Mouse (Mus musculus): ENCODE measurements around the gene C9. TPM values are rescaled to one million over a fixed set of nuclear protein-coding genes. Genes with fewer than 3 reads are reported as not detected.

C9 gene
- total RNA-seq (2014; rRNA removed) (not detected in 2 replicates), polyA plus RNA-seq (2015; fragmentation: Nextera tagmentation; extraction: Ambion mirVana) (not detected in 2 replicates)

GRCm38 (mm10) chr15:6445135-6445534, at the start of gene C9:
Gene C9 (plus strand): TSS chr15:6445327.
- no peak within 1 kb of the TSS for H3K27ac ChIP-seq
- H3K4me1 ChIP-seq (ENCODE audit: insufficient read depth, low read length) = peaks cover 3% of the 10 kb centered on the region; the same call in 1 of the 2 replicates
- DNase-seq (ENCODE audit: low spot score) (no peak), ATAC-seq (no peak)
- H3K9ac ChIP-seq (replicated peaks; ENCODE audit: low read length) = no peak within 1 kb of the TSS
- WGBS = 76% methylated on average over 2 of the region's 2 CpGs
- no peak within 1 kb of the TSS for H3K4me3 ChIP-seq (ENCODE audit: low read length)
- no peak within 1 kb of the TSS for H3K4me2 ChIP-seq (ENCODE audit: low read depth, low read length)
- no peaks in the 10 kb centered on the region for H3K27me3 ChIP-seq (ENCODE audit: insufficient read depth, low read length)
- TF ChIP-seq CTCF (IDR thresholded peaks at IDR 0.05; ENCODE audit: low read depth) = no peak
- H3K9me3 ChIP-seq (ENCODE audit: low read length) = no peaks in the 10 kb centered on the region
- no peaks in the 10 kb centered on the region for H3K36me3 ChIP-seq (ENCODE audit: insufficient read depth, low read length)

DNA sequence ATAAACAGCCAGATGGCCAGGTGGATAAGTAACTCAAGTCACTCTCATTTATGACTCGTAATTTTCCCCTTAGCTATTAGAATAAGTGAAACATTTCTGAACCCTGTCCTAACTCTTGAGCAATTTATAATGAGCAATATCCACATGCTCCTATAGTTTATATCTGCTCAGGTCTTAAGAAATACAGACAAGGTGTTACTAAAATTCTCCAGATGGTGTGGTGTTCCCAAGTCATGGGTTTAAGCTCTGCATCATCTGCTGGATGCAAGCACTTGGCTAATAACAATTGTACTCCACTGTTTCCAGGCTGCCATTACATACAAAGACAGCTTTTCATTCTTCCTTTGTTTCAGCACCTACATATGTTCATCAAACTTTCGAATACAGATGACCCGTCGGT, 46.9 kb upstream of the C9 start:
- Histone ChIP-seq H3K4me2 (ENCODE audit: low read depth, low read length) (no peak overlapping the region), H3K27me3 (ENCODE audit: insufficient read depth, low read length) (no peaks in the 10 kb centered on the region), H3K4me3 (ENCODE audit: low read length) (no peak overlapping the region), H3K27ac (no peak overlapping the region), H3K9ac (replicated peaks; ENCODE audit: low read length) (no peak overlapping the region), H3K4me1 (ENCODE audit: insufficient read depth, low read length) (no peaks in the 10 kb centered on the region), H3K36me3 (ENCODE audit: insufficient read depth, low read length) (no peaks in the 10 kb centered on the region), H3K9me3 (ENCODE audit: low read length) (no peaks in the 10 kb centered on the region)
- TF ChIP-seq CTCF (IDR thresholded peaks at IDR 0.05; ENCODE audit: low read depth) = no peak
- DNase-seq (ENCODE audit: low spot score) = no peak
- WGBS = 89% methylated on average over 4 of the region's 4 CpGs
- ATAC-seq = no peak

- Histone ChIP-seq H3K4me2 (ENCODE audit: low read depth, low read length) (no peak overlapping the region), H3K4me1 (ENCODE audit: insufficient read depth, low read length) (no peaks in the 10 kb centered on the region), H3K36me3 (ENCODE audit: insufficient read depth, low read length) (no peaks in the 10 kb centered on the region), H3K27ac (no peak overlapping the region), H3K27me3 (ENCODE audit: insufficient read depth, low read length) (no peaks in the 10 kb centered on the region), H3K9me3 (ENCODE audit: low read length) (no peaks in the 10 kb centered on the region), H3K9ac (replicated peaks; ENCODE audit: low read length) (no peak overlapping the region), H3K4me3 (ENCODE audit: low read length) (no peak overlapping the region)
- DNase-seq (ENCODE audit: low spot score) = no peak
- TF ChIP-seq CTCF (IDR thresholded peaks at IDR 0.05; ENCODE audit: low read depth) = no peak
- WGBS = 87% methylated on average over 6 of the region's 6 CpGs
- ATAC-seq = no peak
Observed at GRCm38 (mm10) chr15:6398881-6399280, 46.2 kb upstream of the C9 start.

GRCm38 (mm10) chr15:6400115-6400514, 45.0 kb upstream of the C9 start:
- ATAC-seq (no peak), DNase-seq (ENCODE audit: low spot score) (no peak)
- Histone ChIP-seq H3K4me3 (ENCODE audit: low read length) (no peak overlapping the region), H3K9ac (replicated peaks; ENCODE audit: low read length) (no peak overlapping the region), H3K9me3 (ENCODE audit: low read length) (no peaks in the 10 kb centered on the region), H3K4me1 (ENCODE audit: insufficient read depth, low read length) (no peaks in the 10 kb centered on the region), H3K27ac (no peak overlapping the region), H3K4me2 (ENCODE audit: low read depth, low read length) (no peak overlapping the region), H3K36me3 (ENCODE audit: insufficient read depth, low read length) (no peaks in the 10 kb centered on the region), H3K27me3 (ENCODE audit: insufficient read depth, low read length) (no peaks in the 10 kb centered on the region)
- WGBS = 87% methylated on average over 8 of the region's 8 CpGs
- TF ChIP-seq CTCF (IDR thresholded peaks at IDR 0.05; ENCODE audit: low read depth) = no peak

- ATAC-seq (no peak), DNase-seq (ENCODE audit: low spot score) (no peak)
- 83% methylated on average over 2 of the region's 2 CpGs for WGBS
- Histone ChIP-seq H3K4me3 (ENCODE audit: low read length) (no peak overlapping the region), H3K9ac (replicated peaks; ENCODE audit: low read length) (no peak overlapping the region), H3K9me3 (ENCODE audit: low read length) (no peaks in the 10 kb centered on the region), H3K27ac (no peak overlapping the region), H3K36me3 (ENCODE audit: insufficient read depth, low read length) (no peaks in the 10 kb centered on the region), H3K4me2 (ENCODE audit: low read depth, low read length) (no peak overlapping the region), H3K27me3 (ENCODE audit: insufficient read depth, low read length) (no peaks in the 10 kb centered on the region), H3K4me1 (ENCODE audit: insufficient read depth, low read length) (no peaks in the 10 kb centered on the region)
- TF ChIP-seq CTCF (IDR thresholded peaks at IDR 0.05; ENCODE audit: low read depth) = no peak
Observed at GRCm38 (mm10) chr15:6402433-6402832, 42.7 kb upstream of the C9 start.

GRCm38 (mm10) chr15:6404172-6404571, 41.0 kb upstream of the C9 start:
- Histone ChIP-seq H3K4me3 (ENCODE audit: low read length) (no peak overlapping the region), H3K27me3 (ENCODE audit: insufficient read depth, low read length) (no peaks in the 10 kb centered on the region), H3K27ac (no peak overlapping the region), H3K4me2 (ENCODE audit: low read depth, low read length) (no peak overlapping the region), H3K9me3 (ENCODE audit: low read length) (no peaks in the 10 kb centered on the region), H3K9ac (replicated peaks; ENCODE audit: low read length) (no peak overlapping the region), H3K36me3 (ENCODE audit: insufficient read depth, low read length) (no peaks in the 10 kb centered on the region), H3K4me1 (ENCODE audit: insufficient read depth, low read length) (no peaks in the 10 kb centered on the region)
- 84% methylated on average over 5 of the region's 5 CpGs for WGBS
- no peak for DNase-seq (ENCODE audit: low spot score)
- no peak for ATAC-seq
- no peak for TF ChIP-seq CTCF (IDR thresholded peaks at IDR 0.05; ENCODE audit: low read depth)

GRCm38 (mm10) chr15:6406771-6407170, 38.4 kb upstream of the C9 start:
- TF ChIP-seq CTCF (IDR thresholded peaks at IDR 0.05; ENCODE audit: low read depth) = no peak
- DNase-seq (ENCODE audit: low spot score) (no peak), ATAC-seq (no peak)
- Histone ChIP-seq H3K9me3 (ENCODE audit: low read length) (no peaks in the 10 kb centered on the region), H3K4me3 (ENCODE audit: low read length) (no peak overlapping the region), H3K4me1 (ENCODE audit: insufficient read depth, low read length) (no peaks in the 10 kb centered on the region), H3K4me2 (ENCODE audit: low read depth, low read length) (no peak overlapping the region), H3K27me3 (ENCODE audit: insufficient read depth, low read length) (no peaks in the 10 kb centered on the region), H3K27ac (no peak overlapping the region), H3K36me3 (ENCODE audit: insufficient read depth, low read length) (no peaks in the 10 kb centered on the region), H3K9ac (replicated peaks; ENCODE audit: low read length) (no peak overlapping the region)
- WGBS = 84% methylated on average over 6 of the region's 6 CpGs
